Mouse (Mus musculus): ENCODE measurements around the gene Morn3. TPM values are rescaled to one million over a fixed set of nuclear protein-coding genes. Genes with fewer than 3 reads are reported as not detected.

Gene Morn3
- not detected for polyA plus RNA-seq (2014; fragmentation: Illumina TruSeq; extraction: RNeasy Lipid Tissue Mini Kit (QIAGEN cat#74804); ENCODE audit: low read depth, low replicate concordance)

GRCm38 (mm10) chr5:123046916-123047315 is at the start of gene Morn3:
Gene Morn3 (minus strand): TSS chr5:123047016.

GRCm38 (mm10) chr5:123068115-123068514 is 21.3 kb upstream of the Morn3 start, which contains the start of gene Tmem120b:
Gene Tmem120b (plus strand): TSS chr5:123068415.

GRCm38 (mm10) chr5:123014753-123015701 is 31.8 kb downstream of the Morn3 start, which contains the start of gene Orai1:
Gene Orai1 (plus strand): TSS chr5:123015074.

GRCm38 (mm10) chr5:122989551-122990330 is 57.1 kb downstream of the Morn3 start, which contains the start of gene Kdm2b:
Gene Kdm2b (minus strand): TSS chr5:122989823.

Other genes starting within 250 kb of the Morn3 start
- gene Anapc5, start 225.7 kb downstream of the Morn3 start, polyA plus RNA-seq (2014; fragmentation: Illumina TruSeq; extraction: RNeasy Lipid Tissue Mini Kit (QIAGEN cat#74804); ENCODE audit: low read depth, low replicate concordance), result 159 TPM
- 10.4 TPM for gene Rnf34, start 197.0 kb downstream of the Morn3 start, polyA plus RNA-seq (2014; fragmentation: Illumina TruSeq; extraction: RNeasy Lipid Tissue Mini Kit (QIAGEN cat#74804); ENCODE audit: low read depth, low replicate concordance)
- gene Kdm2b, start 57.2 kb downstream of the Morn3 start, polyA plus RNA-seq (2014; fragmentation: Illumina TruSeq; extraction: RNeasy Lipid Tissue Mini Kit (QIAGEN cat#74804); ENCODE audit: low read depth, low replicate concordance), result 19.0 TPM
- 2.2 TPM for gene Orai1, start 31.9 kb downstream of the Morn3 start, polyA plus RNA-seq (2014; fragmentation: Illumina TruSeq; extraction: RNeasy Lipid Tissue Mini Kit (QIAGEN cat#74804); ENCODE audit: low read depth, low replicate concordance)
- gene Tmem120b, start 21.4 kb upstream of the Morn3 start, polyA plus RNA-seq (2014; fragmentation: Illumina TruSeq; extraction: RNeasy Lipid Tissue Mini Kit (QIAGEN cat#74804); ENCODE audit: low read depth, low replicate concordance), result 2.2 TPM
- 0.57 TPM for gene Rhof, start 85.7 kb upstream of the Morn3 start, polyA plus RNA-seq (2014; fragmentation: Illumina TruSeq; extraction: RNeasy Lipid Tissue Mini Kit (QIAGEN cat#74804); ENCODE audit: low read depth, low replicate concordance)
- 5.2 TPM for gene Setd1b, start 95.2 kb upstream of the Morn3 start, polyA plus RNA-seq (2014; fragmentation: Illumina TruSeq; extraction: RNeasy Lipid Tissue Mini Kit (QIAGEN cat#74804); ENCODE audit: low read depth, low replicate concordance)
- gene Psmd9, start 122.4 kb upstream of the Morn3 start, polyA plus RNA-seq (2014; fragmentation: Illumina TruSeq; extraction: RNeasy Lipid Tissue Mini Kit (QIAGEN cat#74804); ENCODE audit: low read depth, low replicate concordance), result 5.4 TPM
- 22.3 TPM for gene Hpd, start 135.7 kb upstream of the Morn3 start, polyA plus RNA-seq (2014; fragmentation: Illumina TruSeq; extraction: RNeasy Lipid Tissue Mini Kit (QIAGEN cat#74804); ENCODE audit: low read depth, low replicate concordance)
- gene Wdr66, start 205.1 kb upstream of the Morn3 start, polyA plus RNA-seq (2014; fragmentation: Illumina TruSeq; extraction: RNeasy Lipid Tissue Mini Kit (QIAGEN cat#74804); ENCODE audit: low read depth, low replicate concordance), result 0.88 TPM